Mouse (Mus musculus) brown adipose tissue, adult 24 weeks (tissue): ENCODE measurements around the gene Ccdc171. TPM values are rescaled to one million over a fixed set of nuclear protein-coding genes. Genes with fewer than 3 reads are reported as not detected.
"Not testable (repeated sequence)": the region's sequence is repeated elsewhere in the genome, so short reads cannot be mapped to it uniquely, and the experiment has no call there.

ENCODE experiments used
- H3K27ac ChIP-seq: fragments of 200-500 bp; replicated peaks from 2 replicates; pipeline ENCODE4 v1.5.1; 2012; ENCODE audit warnings: low read depth, mild to moderate bottlenecking, low read length
- H3K4me1 ChIP-seq: fragments of 200-500 bp; 2 replicates; pipeline ENCODE4 v1.6.1; 2012; ENCODE audit warnings: low read length, mixed read lengths; ENCODE audit not compliant: control insufficient read depth, insufficient read depth, insufficient read length
- H3K4me3 ChIP-seq: fragments of 200-500 bp; 2 replicates; pipeline ENCODE4 v1.5.1; 2012; ENCODE audit warnings: low read depth, mild to moderate bottlenecking, low read length, moderate library complexity; ENCODE audit not compliant: insufficient read depth
- polyA plus RNA-seq: library from polyadenylated mRNA; stranded (reverse); fragments of >200 nt; gene quantifications from 2 replicates; pipeline ENCODE4 v1.2.4, GENCODE M21; 2012; ENCODE audit not compliant: missing spikeins, insufficient read depth, insufficient read length

The Ccdc171 gene
- polyA plus RNA-seq, 1 experiment: 1.6 TPM

DNA sequence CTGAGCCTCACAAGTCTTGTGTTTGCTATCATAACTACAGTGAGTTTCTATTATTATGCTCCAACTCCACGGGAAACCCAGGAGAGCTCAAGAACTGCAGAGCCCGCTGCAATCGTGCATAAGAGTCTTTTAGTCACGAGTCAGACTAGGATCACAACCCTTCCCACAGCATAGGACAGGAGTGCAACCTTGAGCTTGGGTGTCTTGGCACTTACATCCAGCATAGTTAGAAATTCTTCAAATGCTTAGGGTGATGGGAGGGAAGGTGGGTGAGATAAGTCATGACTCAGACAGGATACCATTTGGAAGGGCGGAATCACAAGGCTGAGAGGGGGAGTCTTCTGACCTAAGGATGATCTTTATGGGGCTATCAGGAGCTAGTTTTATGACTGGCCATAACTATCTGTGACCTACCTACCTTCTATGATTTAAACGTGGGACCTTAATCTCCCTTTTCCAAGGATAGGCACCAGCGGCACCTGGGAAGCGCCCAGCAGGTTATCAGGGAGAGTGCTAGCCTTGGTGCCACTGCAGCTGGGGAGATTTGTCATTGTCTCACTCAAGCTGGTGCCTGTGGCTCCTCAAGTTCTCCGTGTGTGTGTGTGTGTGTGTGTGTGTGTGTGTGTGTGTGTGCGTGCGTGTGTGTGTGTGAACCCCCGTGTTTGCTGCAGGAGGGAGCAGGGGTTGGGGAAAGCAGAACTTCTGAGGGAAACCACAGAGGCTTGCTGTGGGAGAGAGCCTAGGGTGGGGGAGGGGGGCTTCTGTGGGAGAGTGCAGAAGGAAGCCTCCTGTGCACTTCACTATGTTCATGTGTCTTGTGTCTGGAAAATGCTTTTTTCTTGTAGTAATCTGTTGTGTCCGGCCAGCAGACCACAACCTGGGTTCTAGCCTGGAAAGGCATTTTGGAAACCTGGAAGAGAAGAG is 42.1 kb downstream of the Ccdc171 start:
- H3K4me3 ChIP-seq: no peak overlapping the region
- no peaks in the 10 kb centered on the region for H3K4me1 ChIP-seq
- H3K27ac ChIP-seq: no peak overlapping the region

GRCm38 (mm10) chr4:83568145-83568544 is 42.8 kb downstream of the Ccdc171 start:
- H3K27ac ChIP-seq, H3K4me3 ChIP-seq, H3K4me1 ChIP-seq: not testable (repeated sequence)

DNA sequence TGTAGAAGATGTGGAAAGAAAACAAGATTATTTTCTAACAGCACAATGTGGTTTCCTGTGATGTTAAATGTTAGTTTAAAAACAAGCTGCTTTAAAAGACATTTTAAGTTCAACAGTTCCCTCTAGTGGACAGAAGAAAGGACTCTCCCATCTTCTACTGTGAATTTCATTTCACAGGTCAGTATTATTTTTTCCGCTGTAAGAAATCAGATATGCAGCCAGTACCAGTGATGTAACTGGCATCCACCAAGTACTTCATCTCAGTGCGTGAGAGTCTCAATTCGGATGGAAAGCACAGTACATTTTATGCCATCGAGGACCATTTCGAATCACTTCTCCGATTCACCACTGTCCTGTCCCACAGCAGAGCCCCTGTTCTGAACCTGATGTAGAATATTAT is 45.2 kb downstream of the Ccdc171 start:
- H3K4me3 ChIP-seq: no peak overlapping the region
- H3K4me1 ChIP-seq: no peaks in the 10 kb centered on the region
- no peak overlapping the region for H3K27ac ChIP-seq

- Histone ChIP-seq H3K4me3 (no peak overlapping the region), H3K27ac (no peak overlapping the region), H3K4me1 (no peaks in the 10 kb centered on the region)
These were observed 45.7 kb downstream of the Ccdc171 start for GRCm38 (mm10) chr4:83571033-83571432.

DNA sequence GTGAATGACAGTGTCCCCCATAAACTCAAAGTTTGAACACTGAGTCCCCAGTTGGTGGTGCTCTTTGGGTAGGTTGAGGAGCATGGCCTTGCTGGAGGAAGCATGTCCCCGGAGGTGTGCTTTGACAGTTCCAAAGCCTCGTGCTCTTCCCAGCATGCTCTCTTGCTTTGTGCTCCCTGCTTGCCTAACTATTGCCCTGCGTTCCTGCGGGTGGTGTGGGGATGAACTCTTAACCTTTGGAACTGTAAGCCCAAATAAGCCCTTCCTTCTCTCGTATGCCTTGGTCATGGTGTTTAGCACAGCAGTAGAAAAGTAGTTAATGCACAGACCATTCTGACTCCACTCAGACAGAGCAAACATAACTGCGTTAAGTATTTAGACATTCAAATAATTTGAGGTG is 47.2 kb downstream of the Ccdc171 start:
- Histone ChIP-seq H3K4me3 (no peak overlapping the region), H3K4me1 (no peaks in the 10 kb centered on the region), H3K27ac (no peak overlapping the region)

GRCm38 (mm10) chr4:83576315-83576714 is 51.0 kb downstream of the Ccdc171 start:
- Histone ChIP-seq H3K27ac (no peak overlapping the region), H3K4me1 (no peaks in the 10 kb centered on the region), H3K4me3 (no peak overlapping the region)

DNA sequence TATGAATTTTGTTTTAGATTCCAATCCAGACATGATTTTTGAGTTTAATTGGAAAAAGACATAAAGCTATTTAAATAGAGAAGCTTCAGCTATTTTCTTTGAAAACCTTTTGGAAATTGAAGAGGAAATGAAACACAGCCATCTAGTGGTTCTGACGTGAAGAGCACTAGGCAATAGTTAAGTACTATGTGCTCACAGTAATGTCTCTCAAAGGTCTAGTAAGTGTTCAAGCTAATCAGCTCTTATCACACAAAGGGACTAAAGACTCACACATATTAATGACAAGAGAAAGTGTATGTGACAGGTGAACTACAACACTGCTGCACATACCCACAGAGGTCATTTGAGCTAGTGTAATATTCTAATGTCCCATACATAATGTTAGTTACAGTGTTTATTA is 54.8 kb downstream of the Ccdc171 start:
- H3K4me1 ChIP-seq: no peaks in the 10 kb centered on the region
- no peak overlapping the region for H3K4me3 ChIP-seq
- H3K27ac ChIP-seq: no peak overlapping the region

GRCm38 (mm10) chr4:83587563-83587962 is 62.2 kb downstream of the Ccdc171 start:
- H3K4me1 ChIP-seq: no peaks in the 10 kb centered on the region
- H3K4me3 ChIP-seq: no peak overlapping the region
- no peak overlapping the region for H3K27ac ChIP-seq

GRCm38 (mm10) chr4:83596486-83596885 is 71.1 kb downstream of the Ccdc171 start:
- Histone ChIP-seq H3K27ac (no peak overlapping the region), H3K4me1 (no peaks in the 10 kb centered on the region), H3K4me3 (no peak overlapping the region)

GRCm38 (mm10) chr4:83611111-83611510 is 85.8 kb downstream of the Ccdc171 start:
- H3K4me3 ChIP-seq: no peak overlapping the region
- no peak overlapping the region for H3K27ac ChIP-seq
- H3K4me1 ChIP-seq: no peaks in the 10 kb centered on the region

DNA sequence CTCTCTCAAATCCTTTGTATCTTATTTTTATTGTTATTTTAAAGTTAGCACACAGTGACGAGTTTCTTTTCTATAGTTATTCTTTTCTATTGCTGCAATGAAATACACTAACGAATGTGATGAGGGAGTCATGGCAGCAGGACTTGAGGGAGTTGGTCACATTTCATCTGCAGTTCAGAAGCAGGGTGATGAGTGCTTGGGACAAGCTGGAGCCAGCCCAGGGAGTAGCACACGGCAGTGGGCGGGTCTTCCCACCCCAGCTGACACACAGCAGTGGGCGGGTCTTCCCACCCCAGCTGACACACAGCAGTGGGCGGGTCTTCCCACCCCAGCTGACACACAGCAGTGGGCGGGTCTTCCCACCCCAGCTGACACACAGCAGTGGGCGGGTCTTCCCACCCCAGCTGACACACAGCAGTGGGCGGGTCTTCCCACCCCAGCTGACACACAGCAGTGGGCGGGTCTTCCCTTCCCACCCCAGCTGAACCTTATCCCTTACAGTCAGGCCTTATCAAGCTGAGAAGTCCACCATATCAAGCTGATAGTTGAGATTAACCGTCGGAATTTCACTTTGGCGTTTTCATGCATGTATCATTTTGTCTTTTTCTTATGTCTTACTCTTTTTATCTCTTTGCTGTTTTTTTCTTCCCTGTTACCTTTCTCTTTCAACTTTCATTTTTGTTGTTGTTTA is 97.8 kb downstream of the Ccdc171 start:
- H3K4me3 ChIP-seq, H3K27ac ChIP-seq, H3K4me1 ChIP-seq: not testable (repeated sequence)

GRCm38 (mm10) chr4:83623732-83624131 is 98.4 kb downstream of the Ccdc171 start:
- Histone ChIP-seq H3K27ac (no peak overlapping the region), H3K4me1 (no peaks in the 10 kb centered on the region), H3K4me3 (no peak overlapping the region)

GRCm38 (mm10) chr4:83651453-83651852 is 126.1 kb downstream of the Ccdc171 start:
- H3K4me3 ChIP-seq: no peak overlapping the region
- H3K27ac ChIP-seq: no peak overlapping the region
- no peaks in the 10 kb centered on the region; the same call in 1 of the 2 replicates for H3K4me1 ChIP-seq

DNA sequence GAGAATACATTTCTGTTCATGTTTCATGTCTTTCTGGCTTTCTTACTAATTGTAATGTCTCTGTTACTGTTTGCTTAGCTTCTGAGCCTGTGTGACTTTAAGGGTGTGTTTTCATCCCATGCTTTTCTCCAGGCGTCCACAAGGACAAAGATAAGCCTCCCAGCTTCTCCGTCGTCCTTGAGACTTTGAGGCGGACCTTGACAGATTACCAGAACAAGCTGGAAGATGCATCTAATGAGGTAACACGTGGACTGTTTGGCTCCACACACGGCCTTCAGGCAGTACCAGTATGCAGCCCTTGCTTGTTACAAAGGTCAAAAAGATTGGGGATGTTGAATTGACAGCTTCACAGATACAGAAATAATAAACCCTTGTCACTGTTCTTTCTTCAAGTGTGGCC is 130.1 kb downstream of the Ccdc171 start:
- no peaks in the 10 kb centered on the region; the same call in 1 of the 2 replicates for H3K4me1 ChIP-seq
- no peak overlapping the region for H3K4me3 ChIP-seq
- no peak overlapping the region for H3K27ac ChIP-seq

- Histone ChIP-seq H3K27ac (no peak overlapping the region), H3K4me3 (no peak overlapping the region), H3K4me1 (no peaks in the 10 kb centered on the region; the same call in 1 of the 2 replicates)
These were observed 131.2 kb downstream of the Ccdc171 start for GRCm38 (mm10) chr4:83656571-83656970.

- Histone ChIP-seq H3K4me3 (no peak overlapping the region), H3K4me1 (no peaks in the 10 kb centered on the region; the same call in 1 of the 2 replicates), H3K27ac (no peak overlapping the region)
These were observed 131.7 kb downstream of the Ccdc171 start for GRCm38 (mm10) chr4:83657021-83657420.
